Mouse (Mus musculus) CH12.LX (cell line): ENCODE measurements around the gene Ubash3a.
"Not testable (repeated sequence)": the region's sequence is repeated elsewhere in the genome, so short reads cannot be mapped to it uniquely, and the experiment has no call there.

Experiments used
- BHLHE40 ChIP-seq: IDR thresholded peaks from 2 replicates; pipeline ENCODE4 v1.6.1; 2011; ENCODE audit warnings: mild to moderate bottlenecking, low read depth, low read length, improper control_type of control experiment
- CHD1 ChIP-seq: IDR thresholded peaks from 2 replicates; pipeline ENCODE4 v1.6.1; 2012; ENCODE audit warnings: low read depth, low read length, improper control_type of control experiment, inconsistent platforms
- CTCF ChIP-seq, 2 experiments: IDR thresholded peaks in 1 of 2; conservative IDR thresholded peaks in 1 of 2; 2 replicates each; pipeline ENCODE4 v1.5.1; 2011 to 2012; ENCODE audit warnings: low read depth in 2 of 2, low read length in 2 of 2, improper control_type of control experiment in 1 of 2, inconsistent platforms in 1 of 2, mild to moderate bottlenecking in 1 of 2, moderate library complexity in 1 of 2
- EP300 ChIP-seq: IDR thresholded peaks from 2 replicates; pipeline ENCODE4 v1.6.1; 2011; ENCODE audit warnings: low read length, improper control_type of control experiment
- GABPA ChIP-seq: IDR thresholded peaks from 2 replicates; pipeline ENCODE4 v1.6.1; 2012; ENCODE audit warnings: low read depth, low read length, improper control_type of control experiment, inconsistent platforms; ENCODE audit not compliant: insufficient replicate concordance
- JUND ChIP-seq: conservative IDR thresholded peaks from 2 replicates; pipeline ENCODE4 v1.6.1; 2011; ENCODE audit warnings: low read depth, low read length, improper control_type of control experiment
- KAT2A ChIP-seq: IDR thresholded peaks from 2 replicates; pipeline ENCODE4 v1.6.1; 2012; ENCODE audit warnings: low read length, improper control_type of control experiment, inconsistent platforms; ENCODE audit not compliant: insufficient replicate concordance
- POLR2A ChIP-seq: IDR thresholded peaks from 2 replicates; pipeline ENCODE4 v1.6.1; 2011; ENCODE audit warnings: low read depth, mild to moderate bottlenecking, improper control_type of control experiment, low read length
- RAD21 ChIP-seq: IDR thresholded peaks from 2 replicates; pipeline ENCODE4 v1.6.1; 2011; ENCODE audit warnings: low read depth, mild to moderate bottlenecking, low read length, improper control_type of control experiment, moderate library complexity
- USF1 ChIP-seq: IDR thresholded peaks from 2 replicates; pipeline ENCODE4 v1.6.1; 2014; ENCODE audit warnings: low read depth, mild to moderate bottlenecking, inconsistent platforms, low read length, improper control_type of control experiment

GRCm38 (mm10) chr17:31270736-31271135 is 63.1 kb downstream of the Ubash3a start:
- not testable (repeated sequence) for TF ChIP-seq RAD21; CTCF (conservative IDR thresholded peaks at IDR 0.05 in 1 of 2, IDR thresholded peaks at IDR 0.05 in 1 of 2; ENCODE audit: low read depth in 2 of 2, low read length in 2 of 2); EP300; USF1; BHLHE40; POLR2A; KAT2A; GABPA; JUND; CHD1
